Mouse (Mus musculus) liver, embryonic 13.5 days (tissue): ENCODE data around the gene Kiss1. TPM values are rescaled to one million over a fixed set of nuclear protein-coding genes. Genes with fewer than 3 reads are reported as not detected.
"Not testable (repeated sequence)": the region's sequence is repeated elsewhere in the genome, so short reads cannot be mapped to it uniquely, and the experiment has no call there.

Source experiments
- ATAC-seq: fragments of 200-750 bp; cut with Nextera tagmentation; 2 replicates; pipeline ENCODE4 v1.8.0; 2017; ENCODE audit warnings: low read depth, mild to moderate bottlenecking, moderate number of reproducible peaks, moderate library complexity
- DNase-seq: peaks from one replicate; pipeline ENCODE4 v3.0.0; 2022
- H3K27ac ChIP-seq: fragments of 300-500 bp; sonication (generic); 2 replicates; pipeline ENCODE4 v1.5.1; 2015; ENCODE audit warnings: moderate library complexity, mild to moderate bottlenecking, inconsistent platforms
- H3K27me3 ChIP-seq: fragments of 300-500 bp; sonication (generic); 2 replicates; pipeline ENCODE4 v1.6.1; 2015; ENCODE audit warnings: mild to moderate bottlenecking, inconsistent platforms
- H3K36me3 ChIP-seq: fragments of 300-500 bp; sonication (generic); 2 replicates; pipeline ENCODE4 v1.6.1; 2015; ENCODE audit warnings: mild to moderate bottlenecking, inconsistent platforms
- H3K4me1 ChIP-seq: fragments of 300-500 bp; sonication (generic); replicated peaks from 2 replicates; pipeline ENCODE4 v1.6.1; 2015; ENCODE audit warnings: inconsistent platforms
- H3K4me2 ChIP-seq: fragments of 300-500 bp; sonication (generic); 2 replicates; pipeline ENCODE4 v1.6.1; 2015; ENCODE audit warnings: inconsistent platforms, mild to moderate bottlenecking, moderate library complexity
- H3K4me3 ChIP-seq: fragments of 300-500 bp; sonication (generic); replicated peaks from 2 replicates; pipeline ENCODE4 v1.5.1; 2015; ENCODE audit warnings: mild to moderate bottlenecking, inconsistent platforms
- H3K9ac ChIP-seq: fragments of 300-500 bp; sonication (generic); 2 replicates; pipeline ENCODE4 v1.6.1; 2015; ENCODE audit warnings: mild to moderate bottlenecking, inconsistent platforms
- H3K9me3 ChIP-seq: fragments of 300-500 bp; sonication (generic); replicated peaks from 2 replicates; pipeline ENCODE4 v1.6.1; 2016; ENCODE audit warnings: inconsistent platforms
- WGBS: fragments of 180-500 bp; shearing (Covaris S2); methylation state at CpG from one replicate; pipeline ENCODE4 v1.1.7; 2015; ENCODE audit not compliant: insufficient replicate concordance; 5-methylcytosine and 5-hydroxymethylcytosine counted together
- polyA plus RNA-seq: library from polyadenylated mRNA; unstranded; fragments of >200 nt; fragmentation: Nextera tagmentation; extraction: Ambion mirVana; gene quantifications from 2 replicates; pipeline ENCODE4 v1.2.1, GENCODE M21; 2015

Gene Kiss1
- polyA plus RNA-seq, 1 experiment from 2014 or later = not detected

DNA sequence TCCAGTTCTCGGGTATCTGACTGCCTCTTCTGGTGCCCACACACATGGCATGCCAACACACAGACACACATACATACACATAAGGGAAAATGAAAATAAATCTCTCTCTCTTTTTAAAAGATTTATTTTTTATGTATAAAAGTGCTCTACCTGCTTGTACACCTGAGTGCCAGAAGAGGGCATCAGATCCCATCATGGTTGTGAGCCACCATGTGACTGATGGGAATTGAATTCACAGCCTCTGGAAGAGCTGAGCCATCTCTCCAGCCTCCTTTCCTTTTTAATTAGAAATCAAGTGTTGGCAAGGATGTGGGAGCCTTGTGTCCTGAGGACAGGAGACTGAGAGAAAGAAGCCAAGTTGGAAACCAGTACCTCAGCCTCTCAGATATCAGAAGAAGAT lies 4.5 kb upstream of the Kiss1 start:
- H3K9ac ChIP-seq = no peak overlapping the region
- no peak overlapping the region for H3K4me2 ChIP-seq
- 71% methylated on average over 1 of the region's 1 CpGs for WGBS
- no peak for ATAC-seq
- no peak for DNase-seq
- no peak overlapping the region for H3K27ac ChIP-seq
- H3K36me3 ChIP-seq = no peaks in the 10 kb centered on the region
- H3K27me3 ChIP-seq = no peaks in the 10 kb centered on the region
- H3K9me3 ChIP-seq = no peaks in the 10 kb centered on the region; the same call in 1 of the 2 replicates
- H3K4me1 ChIP-seq = 0 out of 2 replicates have a peak, but pooled peaks cover under 1% of the 10 kb centered on the region
- H3K4me3 ChIP-seq = no peak overlapping the region

DNA sequence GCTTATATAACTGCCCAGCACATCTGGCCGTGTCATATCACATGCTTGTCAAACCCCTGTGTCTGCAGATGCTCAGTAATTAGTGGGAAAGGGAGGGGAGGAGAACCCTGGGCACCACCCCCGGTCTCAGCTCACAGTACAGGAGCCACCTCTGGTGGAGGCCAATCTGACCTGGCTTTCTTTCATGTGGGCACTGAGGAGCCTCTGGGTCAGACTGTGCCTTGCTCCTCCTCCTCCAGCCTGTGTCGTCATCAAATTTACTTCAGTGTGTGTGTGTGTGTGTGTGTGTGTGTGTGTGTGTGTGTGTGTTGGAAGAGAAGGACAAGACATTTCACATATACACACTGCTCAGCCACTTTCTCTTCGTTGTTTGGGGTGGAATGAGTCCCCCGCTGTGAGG lies 1.7 kb downstream of the Kiss1 start:
- Histone ChIP-seq H3K36me3 (no peaks in the 10 kb centered on the region), H3K27ac (no peak overlapping the region), H3K4me2 (no peak overlapping the region), H3K27me3 (peaks cover 14% of the 10 kb centered on the region), H3K9me3 (no peaks in the 10 kb centered on the region), H3K4me3 (no peak overlapping the region), H3K9ac (no peak overlapping the region), H3K4me1 (no peaks in the 10 kb centered on the region)
- DNase-seq = no peak
- WGBS = 34% methylated on average over 5 of the region's 5 CpGs
- ATAC-seq = no peak

DNA sequence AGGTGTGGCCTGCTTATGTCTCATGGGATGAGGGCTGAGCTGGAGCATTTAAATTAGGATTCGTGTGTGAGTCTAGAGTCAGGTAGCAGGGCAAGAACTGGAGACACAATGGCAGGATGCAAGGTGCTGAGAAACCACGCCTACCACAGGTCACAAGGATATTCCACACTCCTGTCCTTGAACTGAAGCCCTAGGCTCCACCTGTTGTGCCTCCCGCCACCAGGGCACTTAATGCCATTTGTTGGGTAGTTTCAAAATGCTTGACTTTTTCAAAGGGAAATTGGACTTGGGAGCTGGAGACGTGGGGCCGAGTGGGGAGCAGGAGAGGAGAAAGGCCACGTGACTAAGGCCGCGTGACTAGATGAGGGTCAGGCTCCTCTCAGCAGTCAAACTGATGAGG lies 4.3 kb downstream of the Kiss1 start:
- no peak overlapping the region for H3K4me2 ChIP-seq
- H3K27me3 ChIP-seq = peaks cover 38% of the 10 kb centered on the region
- no peaks in the 10 kb centered on the region for H3K4me1 ChIP-seq
- H3K36me3 ChIP-seq = no peaks in the 10 kb centered on the region
- H3K9me3 ChIP-seq = no peaks in the 10 kb centered on the region
- WGBS = 67% methylated on average over 8 of the region's 8 CpGs
- ATAC-seq (no peak), DNase-seq (no peak)
- no peak overlapping the region for H3K27ac ChIP-seq
- no peak overlapping the region for H3K9ac ChIP-seq
- H3K4me3 ChIP-seq = no peak overlapping the region

DNA sequence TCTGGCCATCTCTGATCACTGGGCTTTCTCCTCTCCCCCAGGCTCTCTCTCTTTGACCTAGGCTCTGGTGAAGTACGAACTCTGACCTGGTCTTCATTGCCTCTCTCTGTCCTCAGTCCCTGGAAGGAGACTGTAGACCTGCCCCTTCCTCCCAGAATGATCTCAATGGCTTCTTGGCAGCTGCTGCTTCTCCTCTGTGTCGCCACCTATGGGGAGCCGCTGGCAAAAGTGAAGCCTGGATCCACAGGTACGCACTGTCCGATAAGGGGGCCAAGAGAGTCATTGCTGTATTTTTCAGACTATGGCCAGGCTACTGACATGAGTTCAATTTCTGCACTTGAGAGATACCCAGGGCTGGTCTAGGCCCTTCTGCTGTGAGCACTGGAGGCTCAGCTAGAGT lies 5.4 kb downstream of the Kiss1 start:
- 41% methylated on average over 5 of the region's 5 CpGs for WGBS
- Histone ChIP-seq H3K9ac (no peak overlapping the region), H3K27ac (no peak overlapping the region), H3K9me3 (no peaks in the 10 kb centered on the region), H3K4me2 (no peak overlapping the region), H3K4me1 (no peaks in the 10 kb centered on the region), H3K27me3 (peaks cover 47% of the 10 kb centered on the region), H3K4me3 (no peak overlapping the region), H3K36me3 (no peaks in the 10 kb centered on the region)
- DNase-seq = no peak
- no peak for ATAC-seq

DNA sequence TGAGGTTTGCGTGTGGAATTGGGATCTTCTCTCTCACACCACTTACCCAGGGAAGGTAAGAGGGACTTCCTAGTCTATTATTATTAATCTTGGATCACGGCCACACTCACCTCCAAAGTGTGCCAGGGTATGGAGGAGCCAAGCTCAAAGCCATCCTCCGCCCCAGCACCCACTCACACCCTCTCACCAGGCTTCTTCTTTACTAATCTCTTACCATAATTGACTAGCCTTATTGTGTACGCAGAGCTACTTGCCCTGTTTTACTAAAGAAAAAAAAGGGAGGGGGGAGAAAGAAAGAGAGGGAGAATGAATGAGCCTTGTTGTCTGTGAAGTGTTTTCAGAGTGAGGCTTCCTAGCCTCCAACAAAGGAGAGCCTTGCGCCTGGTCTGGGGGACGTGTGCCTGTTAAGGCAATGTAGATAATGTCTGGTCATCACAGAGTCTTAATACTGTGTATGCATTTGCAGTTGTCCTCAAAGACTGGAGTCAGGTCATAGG lies 6.7 kb downstream of the Kiss1 start:
- Histone ChIP-seq H3K27me3 (peaks cover 52% of the 10 kb centered on the region), H3K4me1 (no peaks in the 10 kb centered on the region), H3K9me3 (no peaks in the 10 kb centered on the region), H3K27ac (no peak overlapping the region), H3K4me3 (no peak overlapping the region), H3K4me2 (no peak overlapping the region), H3K9ac (no peak overlapping the region), H3K36me3 (no peaks in the 10 kb centered on the region)
- DNase-seq (no peak), ATAC-seq (no peak)
- 67% methylated on average over 6 of the region's 6 CpGs for WGBS

DNA sequence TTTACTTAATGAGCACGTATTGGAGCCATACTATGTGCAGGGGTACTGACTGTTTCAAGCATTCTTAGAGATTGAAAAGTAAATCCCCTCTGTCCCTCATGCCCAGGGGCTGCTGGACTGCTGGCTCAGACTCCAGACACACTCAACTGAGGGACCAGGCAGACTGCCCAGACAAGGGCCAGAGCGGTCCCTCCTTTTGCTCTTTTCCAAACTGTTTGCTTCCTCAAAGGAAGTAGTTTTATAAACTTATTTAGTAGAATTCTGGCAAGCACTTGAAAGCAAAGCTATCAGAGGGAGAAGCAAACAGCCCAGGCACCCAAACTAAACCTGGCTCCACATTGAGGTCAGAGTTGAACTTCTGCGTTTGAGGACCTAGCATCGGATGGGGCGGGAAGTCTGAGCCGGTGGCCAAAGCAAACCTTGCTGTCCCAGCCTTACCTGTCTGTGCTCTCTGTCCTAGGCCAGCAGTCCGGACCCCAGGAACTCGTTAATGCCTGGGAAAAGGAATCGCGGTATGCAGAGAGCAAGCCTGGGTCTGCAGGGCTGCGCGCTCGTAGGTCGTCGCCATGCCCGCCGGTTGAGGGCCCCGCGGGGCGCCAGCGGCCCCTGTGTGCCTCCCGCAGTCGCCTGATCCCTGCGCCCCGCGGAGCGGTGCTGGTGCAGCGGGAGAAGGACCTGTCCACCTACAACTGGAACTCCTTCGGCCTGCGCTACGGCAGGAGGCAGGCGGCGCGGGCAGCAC lies 7.4 kb downstream of the Kiss1 start:
- DNase-seq = no peak
- Histone ChIP-seq H3K4me2 (peak overlapping the region; percentile 45), H3K4me1 (no peaks in the 10 kb centered on the region), H3K27me3 (peaks cover 52% of the 10 kb centered on the region), H3K4me3 (peak overlapping the region; percentile 25), H3K9me3 (no peaks in the 10 kb centered on the region), H3K27ac (no peak overlapping the region), H3K36me3 (no peaks in the 10 kb centered on the region), H3K9ac (no peak overlapping the region)
- ATAC-seq = no peak
- WGBS = 12% methylated on average over 34 of the region's 34 CpGs

DNA sequence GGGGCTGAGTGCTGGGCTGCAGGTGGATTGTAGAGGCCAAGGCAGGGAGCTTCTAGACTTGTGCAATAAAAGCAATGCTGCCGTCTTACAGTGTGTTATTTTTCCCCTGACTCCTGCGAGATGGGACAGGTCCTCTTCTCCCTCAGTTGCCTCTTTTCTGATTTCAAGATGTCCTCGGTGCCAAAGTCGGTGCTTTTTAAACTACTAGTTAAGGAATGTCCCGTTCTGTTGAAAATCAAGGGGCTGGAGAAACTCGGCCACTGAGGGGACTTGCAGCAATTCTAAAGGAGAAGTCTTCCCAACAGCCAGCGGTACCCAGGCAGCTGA lies 7.9 kb downstream of the Kiss1 start:
- H3K4me2 ChIP-seq = peak overlapping the region; percentile 45
- ATAC-seq (no peak), DNase-seq (no peak)
- no peaks in the 10 kb centered on the region for H3K4me1 ChIP-seq
- H3K27ac ChIP-seq = no peak overlapping the region
- H3K4me3 ChIP-seq = peak overlapping the region; percentile 25
- H3K36me3 ChIP-seq = no peaks in the 10 kb centered on the region
- WGBS = 24% methylated on average over 7 of the region's 7 CpGs
- H3K9ac ChIP-seq = no peak overlapping the region
- no peaks in the 10 kb centered on the region for H3K9me3 ChIP-seq
- peaks cover 52% of the 10 kb centered on the region for H3K27me3 ChIP-seq

DNA sequence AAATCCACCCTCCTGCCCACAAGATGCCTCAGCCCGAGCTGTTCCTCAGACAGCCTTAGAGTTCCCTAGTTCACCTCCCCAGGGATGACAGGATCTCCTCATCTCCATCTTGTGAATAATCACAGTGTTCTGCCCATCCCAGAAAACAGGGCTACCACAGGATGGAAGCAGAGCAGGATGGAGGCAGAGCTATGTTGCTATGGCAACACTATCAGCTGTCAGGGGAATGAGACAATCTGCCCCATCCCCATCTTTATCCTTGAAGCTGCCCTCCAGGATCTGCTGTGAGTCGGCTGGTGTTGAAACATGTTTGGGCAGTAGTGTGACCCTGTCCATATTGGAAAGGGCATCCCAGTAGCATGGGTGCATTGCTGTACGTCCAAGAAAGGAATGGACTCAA lies 9.5 kb downstream of the Kiss1 start:
- Histone ChIP-seq H3K9me3 (no peaks in the 10 kb centered on the region), H3K36me3 (no peaks in the 10 kb centered on the region), H3K9ac (no peak overlapping the region), H3K27me3 (peaks cover 52% of the 10 kb centered on the region), H3K27ac (no peak overlapping the region), H3K4me3 (no peak overlapping the region), H3K4me2 (no peak overlapping the region), H3K4me1 (no peaks in the 10 kb centered on the region)
- ATAC-seq (no peak), DNase-seq (no peak)
- WGBS = 52% methylated on average over 3 of the region's 3 CpGs

DNA sequence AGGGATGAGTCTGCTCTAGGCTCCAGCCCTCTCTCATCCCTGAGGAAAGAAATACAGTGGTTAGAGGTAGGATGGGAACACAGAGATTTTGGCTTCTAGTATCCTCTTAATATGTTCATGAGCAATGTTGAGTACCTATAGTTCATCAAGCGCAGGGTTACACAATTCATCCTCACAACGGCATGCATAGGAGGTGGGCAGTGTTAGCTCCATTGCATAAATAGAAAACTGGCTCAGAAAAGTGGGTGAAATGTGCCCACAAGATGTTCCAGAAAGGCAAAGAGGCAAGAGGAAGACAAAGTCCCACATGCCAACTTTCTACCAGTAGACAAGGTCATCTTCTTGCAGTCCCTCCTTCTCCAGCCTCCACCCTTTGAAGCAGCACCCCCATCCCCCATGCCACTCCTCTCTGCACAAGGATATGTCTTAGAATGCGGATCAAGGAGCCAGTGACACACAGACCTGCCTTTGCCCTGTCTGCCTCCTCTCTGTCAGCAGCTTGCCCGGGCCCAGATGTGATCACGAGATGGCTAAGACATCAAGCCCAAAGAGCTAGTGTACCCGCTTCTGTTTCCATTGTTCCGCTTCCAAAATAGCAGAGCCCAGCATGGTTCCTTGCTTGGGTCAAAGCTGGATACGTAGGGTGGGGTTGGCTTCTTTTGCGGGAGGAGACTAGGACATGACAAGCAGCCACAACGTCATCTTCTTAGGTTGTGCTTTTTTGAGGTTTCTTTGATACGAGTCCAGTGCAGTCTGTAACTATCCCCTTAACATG lies 11.2 kb downstream of the Kiss1 start:
- H3K4me2 ChIP-seq = no peak overlapping the region
- H3K4me3 ChIP-seq = no peak overlapping the region
- DNase-seq (no peak), ATAC-seq (no peak)
- H3K36me3 ChIP-seq = no peaks in the 10 kb centered on the region
- WGBS = 74% methylated on average over 11 of the region's 11 CpGs
- H3K27me3 ChIP-seq = peaks cover 43% of the 10 kb centered on the region
- H3K9ac ChIP-seq = no peak overlapping the region
- no peak overlapping the region for H3K27ac ChIP-seq
- H3K9me3 ChIP-seq = no peaks in the 10 kb centered on the region
- no peaks in the 10 kb centered on the region for H3K4me1 ChIP-seq

DNA sequence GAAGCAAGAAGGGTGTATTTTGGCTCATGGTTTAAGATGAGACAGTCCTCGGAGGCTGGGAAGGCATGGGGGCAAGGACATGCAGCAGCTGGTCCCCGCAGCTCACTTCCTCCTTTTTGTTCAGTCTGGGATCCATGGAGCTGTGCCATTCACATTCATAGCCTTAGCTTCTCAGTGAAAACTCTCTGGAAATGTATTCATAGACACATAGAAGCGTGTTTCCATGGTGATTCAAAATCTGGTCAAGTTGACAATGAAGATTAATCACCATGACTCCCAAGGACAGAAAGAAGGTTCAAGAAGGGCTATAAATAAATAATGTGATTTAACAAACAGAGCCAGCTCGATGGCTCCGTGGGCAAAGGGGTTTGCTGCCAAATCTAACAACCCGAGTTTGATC lies 12.3 kb downstream of the Kiss1 start:
- Histone ChIP-seq H3K27me3 (peaks cover 32% of the 10 kb centered on the region), H3K4me2 (no peak overlapping the region), H3K36me3 (no peaks in the 10 kb centered on the region), H3K9ac (no peak overlapping the region), H3K4me1 (no peaks in the 10 kb centered on the region), H3K9me3 (no peaks in the 10 kb centered on the region), H3K27ac (no peak overlapping the region), H3K4me3 (no peak overlapping the region)
- DNase-seq = no peak
- 61% methylated on average over 6 of the region's 6 CpGs for WGBS
- no peak for ATAC-seq

DNA sequence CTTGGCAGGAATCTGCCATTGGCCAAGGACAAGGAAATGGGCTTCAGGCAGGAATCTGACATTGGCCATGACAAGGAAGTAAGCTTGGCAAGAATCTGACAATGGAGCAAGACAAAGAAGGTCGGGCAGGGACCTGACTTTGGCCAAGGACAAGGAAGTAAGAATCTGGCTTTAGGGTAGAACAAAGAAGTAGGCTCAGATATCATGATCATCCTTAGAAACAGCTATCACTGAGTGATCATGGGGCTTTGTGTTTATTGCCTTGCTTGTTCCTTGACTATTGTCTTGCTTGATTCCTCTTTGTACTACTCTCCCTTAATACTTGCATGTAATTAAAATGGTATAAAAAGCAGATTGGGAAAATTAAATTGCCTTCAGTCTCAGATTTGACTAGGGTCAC lies 18.7 kb downstream of the Kiss1 start:
- 22% methylated on average over 1 of the region's 1 CpGs for WGBS
- H3K4me3 ChIP-seq, H3K27me3 ChIP-seq, DNase-seq, H3K9me3 ChIP-seq, H3K27ac ChIP-seq, ATAC-seq, H3K4me2 ChIP-seq, H3K9ac ChIP-seq, H3K36me3 ChIP-seq, H3K4me1 ChIP-seq: not testable (repeated sequence)

DNA sequence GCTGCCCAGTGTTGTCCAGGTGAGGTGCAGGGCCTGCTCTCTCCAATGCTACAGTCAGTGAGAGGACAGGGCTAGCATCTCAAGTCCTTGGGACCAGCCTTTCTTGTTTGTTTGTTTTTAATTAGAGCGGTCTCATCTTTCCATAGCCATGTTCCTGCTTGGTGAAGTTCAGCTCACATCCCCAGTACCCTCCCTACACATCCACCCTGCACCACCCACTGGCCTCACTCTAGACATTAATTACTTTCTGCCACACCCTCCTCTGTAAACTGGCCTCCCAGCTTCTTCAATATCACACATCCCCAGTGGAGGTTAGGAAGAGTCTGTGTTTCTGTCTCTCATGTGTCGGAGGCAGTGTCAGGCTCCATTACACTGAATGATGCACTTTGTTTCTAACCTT lies 22.7 kb downstream of the Kiss1 start:
- peaks cover 5% of the 10 kb centered on the region for H3K4me1 ChIP-seq
- WGBS = 61% methylated on average over 2 of the region's 2 CpGs
- H3K27ac ChIP-seq = no peak overlapping the region
- H3K4me2 ChIP-seq = no peak overlapping the region
- no peak overlapping the region for H3K4me3 ChIP-seq
- no peaks in the 10 kb centered on the region for H3K27me3 ChIP-seq
- H3K9me3 ChIP-seq = no peaks in the 10 kb centered on the region
- no peak overlapping the region for H3K9ac ChIP-seq
- DNase-seq = no peak
- ATAC-seq = no peak
- no peaks in the 10 kb centered on the region for H3K36me3 ChIP-seq
